Mouse (Mus musculus) megakaryocyte progenitor cell, adult 5-6 weeks (primary cell): ENCODE data around the gene Tomm6. TPM values are rescaled to one million over a fixed set of nuclear protein-coding genes. Genes with fewer than 3 reads are reported as not detected.
A peak's percentile ranks its signal among the peaks of the same experiment; 100 is the strongest.

Experiments used
- ATAC-seq: replicated peaks from 2 replicates; pipeline ENCODE4 v1.8.0; 2016; ENCODE audit warnings: mild to moderate bottlenecking, moderate TSS enrichment, inconsistent platforms; ENCODE audit not compliant: poor library complexity
- total RNA-seq, 2 experiments: library from RNA; stranded (forward) in 1 of 2; stranded (reverse) in 1 of 2; fragments of 157-497, 149-512 nt in 1 of 2; fragments of 200-1000 nt in 1 of 2; gene quantifications; 2 replicates each; pipeline versions ENCODE4 v1.2.3 to v1.2.4; 2015 to 2017

Gene Tomm6
- total RNA-seq (2015) = 194 and 226 TPM in 2 replicates
- 49.9 and 72.6 TPM in 2 replicates for total RNA-seq (2017)

DNA sequence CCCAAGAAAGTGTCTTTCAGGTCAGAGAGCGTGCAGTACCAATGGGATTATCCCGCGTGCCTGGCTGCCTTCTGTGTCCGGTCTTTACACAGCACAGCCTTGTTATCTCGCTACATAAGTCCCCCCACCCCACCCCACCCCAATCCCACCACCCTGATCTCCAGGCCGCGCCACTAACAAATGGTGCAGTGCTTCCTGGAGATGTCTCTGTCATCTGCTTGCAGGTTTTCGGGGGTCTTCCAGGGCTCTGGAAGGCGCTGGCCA is at the start of gene Tomm6:
TSS of gene Tomm6 (minus strand) at position 43 of the 264 bp plus-strand sequence.
- no peak for ATAC-seq

- ATAC-seq = peak; percentile 63
These were observed 49.3 kb upstream of the Tomm6 start for GRCm38 (mm10) chr17:47737271-47738065.

DNA sequence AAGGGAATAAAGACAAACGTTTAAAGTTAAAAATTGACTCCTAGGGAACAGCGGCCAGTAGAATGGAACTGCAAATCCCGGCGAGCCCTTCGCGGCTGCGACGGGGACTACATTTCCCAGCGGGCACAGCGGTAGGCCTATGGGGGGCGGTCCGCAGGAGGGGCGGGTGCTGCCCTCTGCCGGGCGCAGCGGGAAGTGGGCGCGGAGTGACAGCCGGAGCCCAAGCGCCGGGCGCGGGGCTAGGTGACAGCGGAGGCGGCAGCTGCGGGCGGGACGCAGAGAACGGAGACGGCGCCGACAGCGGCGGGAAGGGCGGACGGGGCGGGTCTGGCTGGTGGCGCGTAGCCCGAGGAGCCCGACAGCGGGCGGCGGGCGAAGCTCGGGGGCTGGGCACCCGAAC is 48.7 kb upstream of the Tomm6 start, which contains the start of gene Tfeb:
TSS of gene Tfeb (plus strand) at position 175 of the 400 bp plus-strand sequence.
- ATAC-seq = peak; percentile 91

DNA sequence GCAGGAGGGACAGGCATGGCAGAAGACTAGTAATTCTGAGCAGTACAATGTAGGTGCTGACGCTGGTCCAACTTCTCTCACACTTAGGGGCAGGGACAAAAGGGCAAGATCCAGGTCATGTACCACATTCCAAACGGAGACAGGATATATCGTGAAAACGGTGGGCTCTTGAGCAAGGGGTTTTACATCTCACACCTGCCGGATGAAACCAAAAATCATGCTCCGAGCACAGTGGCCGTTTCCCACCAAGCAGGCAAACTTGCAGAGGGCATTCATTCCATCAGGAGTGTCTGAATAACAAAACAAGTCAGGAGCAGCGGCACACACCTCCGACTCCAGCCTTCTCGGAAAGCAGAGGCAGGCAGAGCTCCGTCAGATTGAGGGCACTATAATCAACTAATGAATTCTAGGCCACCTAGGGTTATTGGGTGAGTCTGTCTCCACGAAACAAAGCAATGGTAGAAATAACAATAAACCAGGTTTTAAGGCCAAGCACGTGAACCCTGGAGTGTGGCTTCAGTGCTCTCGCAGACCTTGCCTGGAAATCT is 47.4 kb upstream of the Tomm6 start:
- no peak for ATAC-seq

DNA sequence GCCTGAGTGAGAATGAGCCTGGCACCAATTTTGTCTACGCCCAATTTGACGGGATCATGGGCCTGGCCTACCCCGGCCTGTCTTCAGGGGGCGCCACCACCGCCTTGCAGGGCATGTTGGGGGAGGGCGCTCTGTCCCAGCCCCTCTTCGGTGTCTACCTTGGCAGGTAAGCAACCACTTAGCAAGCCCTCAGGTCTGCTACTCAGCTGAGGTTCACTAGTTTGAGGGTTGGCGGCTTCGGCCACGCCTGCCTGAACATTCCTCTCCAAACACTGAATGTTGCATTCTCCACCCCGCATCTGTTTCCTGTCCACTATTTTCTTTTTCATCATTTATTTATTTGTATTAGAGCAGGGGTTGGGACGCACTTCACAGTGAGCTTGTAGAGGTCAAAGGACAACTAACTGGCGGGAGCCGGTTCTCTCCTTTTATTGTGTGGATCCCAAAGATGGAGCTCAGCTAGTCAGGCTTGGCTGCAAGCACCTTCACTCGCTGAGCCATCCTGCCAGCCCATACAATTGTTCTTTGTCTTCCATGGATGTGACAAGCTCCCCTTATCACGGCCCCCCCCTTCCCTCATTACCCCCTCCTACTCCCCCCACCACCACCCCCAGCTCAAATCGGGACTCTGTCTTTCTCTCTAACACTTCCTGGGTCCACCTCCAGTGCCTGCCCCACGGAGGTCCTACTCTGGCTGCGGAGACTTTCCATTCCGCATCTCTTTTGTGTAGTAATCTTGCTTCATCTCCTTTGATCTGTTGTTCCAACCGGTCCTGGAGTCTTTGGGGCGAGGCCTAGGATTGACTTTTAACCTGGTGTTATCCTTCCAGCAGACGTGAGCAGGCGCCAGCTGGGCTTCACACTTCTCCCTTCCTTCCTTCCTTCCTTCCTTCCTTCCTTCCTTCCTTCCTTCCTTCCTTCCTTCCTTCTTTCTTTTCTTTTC is 42.7 kb upstream of the Tomm6 start:
- ATAC-seq = no peak

DNA sequence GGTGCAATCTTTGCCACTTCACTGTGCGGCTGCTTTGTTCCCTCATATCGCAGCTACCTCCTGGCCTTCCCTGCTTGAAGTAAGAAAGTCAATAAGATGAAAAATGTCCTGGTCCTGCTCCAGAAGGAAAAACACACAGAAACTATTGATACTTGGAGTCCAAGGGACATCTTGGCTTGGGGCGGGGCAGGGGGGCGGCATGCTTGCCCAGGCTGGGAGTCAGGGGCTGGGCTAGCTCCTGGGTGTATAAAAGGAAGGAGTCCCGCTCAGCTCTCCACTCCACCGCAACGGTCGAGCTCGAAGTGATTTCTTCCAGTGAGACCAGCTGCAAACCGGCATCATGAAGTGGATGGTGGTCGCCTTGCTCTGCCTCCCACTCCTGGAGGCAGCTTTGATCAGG is 38.4 kb upstream of the Tomm6 start, which contains the start of gene Pgc:
TSS of gene Pgc (plus strand) at position 277 of the 400 bp plus-strand sequence.
- ATAC-seq = no peak

DNA sequence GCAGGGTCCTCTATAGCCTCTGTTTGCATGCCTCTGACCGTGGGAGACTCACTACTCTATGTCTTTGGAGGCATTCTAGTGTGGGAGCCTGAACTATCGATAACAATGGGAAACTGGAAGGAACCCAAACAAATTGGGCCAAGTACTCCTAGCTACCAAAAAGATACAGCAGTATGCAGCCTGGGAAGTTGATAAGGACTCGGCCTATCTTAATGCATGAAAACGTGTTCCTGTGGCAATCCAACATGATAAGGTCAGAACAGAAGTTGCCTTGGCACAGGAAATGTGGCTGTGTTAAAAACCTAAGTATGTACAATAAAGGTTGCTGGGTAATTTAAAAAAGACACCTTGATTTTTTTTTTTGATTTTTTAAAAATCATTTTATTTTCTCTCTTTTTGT is 33.0 kb upstream of the Tomm6 start:
- ATAC-seq = peak; percentile 79

DNA sequence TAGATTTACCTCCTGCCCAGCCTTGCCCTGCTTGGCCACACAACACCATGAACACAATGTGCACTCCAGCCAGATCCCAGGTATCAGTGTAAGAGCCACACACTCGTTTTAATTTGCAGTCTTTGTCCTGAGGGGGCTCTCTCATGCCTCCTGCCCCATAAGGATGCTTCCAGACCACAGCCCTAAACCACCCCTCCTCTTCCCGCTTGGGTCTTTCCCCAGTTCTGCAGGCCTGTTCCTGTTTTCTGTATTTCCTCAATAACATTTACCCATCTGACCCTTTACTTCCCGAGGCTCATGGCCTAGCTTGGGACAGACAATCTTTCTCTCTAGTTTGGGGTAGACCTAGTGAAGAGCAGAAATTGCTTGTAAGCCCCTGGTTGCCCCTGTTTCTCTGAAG is 26.9 kb upstream of the Tomm6 start:
- peak; percentile 72 for ATAC-seq

DNA sequence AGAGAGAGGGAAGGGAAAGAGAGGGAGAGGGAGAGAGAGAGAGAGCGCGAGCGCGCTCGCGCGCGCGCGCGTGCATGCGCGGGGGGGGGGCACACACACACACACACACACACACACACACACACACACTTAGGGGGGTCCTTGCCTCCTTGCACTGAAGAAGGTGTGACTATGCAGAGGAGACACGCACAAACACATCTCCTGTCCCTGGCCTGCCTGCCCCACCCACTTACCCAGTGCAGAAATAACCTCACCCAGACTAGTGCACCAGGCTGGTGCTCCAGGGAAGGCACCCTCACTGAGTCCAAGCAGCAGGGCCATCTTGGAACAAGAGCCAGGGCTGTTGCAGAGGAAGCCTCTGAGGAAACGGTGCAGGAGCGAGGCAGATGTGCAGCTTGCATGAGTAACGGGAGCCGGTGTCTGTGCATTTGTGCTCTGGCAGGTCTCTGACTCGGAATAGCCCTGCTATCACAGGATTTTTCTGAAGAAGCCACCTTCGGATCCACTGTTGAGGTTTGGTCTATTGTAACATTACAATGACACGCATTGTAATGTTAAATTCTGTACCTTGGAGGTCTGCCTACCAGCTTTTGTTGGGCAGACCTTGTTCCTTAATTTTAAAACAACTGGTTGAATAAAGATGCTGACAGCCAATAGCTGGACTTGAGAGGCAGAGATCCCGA is 24.8 kb upstream of the Tomm6 start:
- ATAC-seq = no peak

DNA sequence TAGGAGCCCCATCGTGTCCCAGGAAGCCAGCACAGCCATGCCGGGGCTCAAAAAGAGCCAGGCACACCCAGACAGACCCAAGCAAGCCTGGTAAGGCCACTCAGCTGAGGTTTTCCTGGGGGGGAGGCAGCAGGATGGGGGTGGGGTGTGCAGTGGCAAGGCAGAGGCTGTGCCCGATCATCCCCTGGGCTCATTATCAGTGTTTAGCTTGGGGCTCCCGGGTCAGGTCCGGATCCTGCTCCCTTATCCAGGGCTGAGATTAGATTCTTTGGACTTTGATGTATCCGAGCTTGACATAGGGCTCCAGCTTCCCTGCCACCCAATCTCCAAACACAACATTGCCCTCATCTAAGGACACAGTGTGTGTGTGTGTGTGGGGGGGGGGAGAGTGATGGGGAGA is 23.7 kb upstream of the Tomm6 start:
- no peak for ATAC-seq

GRCm38 (mm10) chr17:47710036-47710435 is 21.9 kb upstream of the Tomm6 start:
- ATAC-seq = no peak

GRCm38 (mm10) chr17:47708972-47709371 is 20.8 kb upstream of the Tomm6 start:
- no peak for ATAC-seq

DNA sequence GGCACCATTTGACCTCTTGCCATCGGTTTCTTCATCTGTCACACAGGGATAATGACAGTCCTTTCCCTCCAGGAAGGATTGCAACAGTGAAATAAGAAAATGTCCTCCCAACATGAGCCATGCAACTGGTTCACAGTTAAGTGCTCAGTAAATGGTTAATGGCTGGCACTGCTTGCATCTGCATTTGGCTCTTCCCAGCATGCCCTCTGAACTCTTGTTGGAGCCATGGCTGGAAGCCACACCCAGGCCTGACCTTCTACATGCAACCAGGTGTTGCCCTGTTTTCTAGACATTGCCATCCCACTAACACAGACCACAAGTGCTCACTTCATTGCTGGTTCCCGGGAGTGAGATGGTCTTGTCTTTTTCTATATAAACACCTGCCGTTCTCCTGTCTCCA is 19.8 kb upstream of the Tomm6 start:
- no peak for ATAC-seq

GRCm38 (mm10) chr17:47706196-47706595 is 18.0 kb upstream of the Tomm6 start:
- ATAC-seq = no peak

GRCm38 (mm10) chr17:47704692-47705091 is 16.5 kb upstream of the Tomm6 start:
- no peak for ATAC-seq

DNA sequence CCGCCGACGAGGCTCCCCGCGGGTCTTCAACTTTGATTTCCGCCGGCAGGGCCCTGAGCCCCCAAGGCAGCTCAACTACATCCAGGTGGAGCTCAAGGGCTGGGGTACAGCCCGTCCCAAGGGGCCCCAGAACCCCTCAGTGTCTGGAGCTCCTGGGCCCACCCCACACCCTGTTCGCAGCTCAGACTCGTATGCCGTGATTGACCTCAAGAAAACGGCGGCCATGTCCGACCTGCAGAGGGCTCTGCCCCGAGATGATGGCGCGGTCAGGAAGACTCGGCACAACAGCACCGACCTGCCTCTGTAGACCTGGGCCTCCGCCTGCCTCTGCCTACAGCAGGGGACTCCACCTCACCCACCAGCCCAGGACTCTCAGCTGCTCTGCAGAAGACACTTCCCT is 15.4 kb upstream of the Tomm6 start:
- no peak for ATAC-seq

DNA sequence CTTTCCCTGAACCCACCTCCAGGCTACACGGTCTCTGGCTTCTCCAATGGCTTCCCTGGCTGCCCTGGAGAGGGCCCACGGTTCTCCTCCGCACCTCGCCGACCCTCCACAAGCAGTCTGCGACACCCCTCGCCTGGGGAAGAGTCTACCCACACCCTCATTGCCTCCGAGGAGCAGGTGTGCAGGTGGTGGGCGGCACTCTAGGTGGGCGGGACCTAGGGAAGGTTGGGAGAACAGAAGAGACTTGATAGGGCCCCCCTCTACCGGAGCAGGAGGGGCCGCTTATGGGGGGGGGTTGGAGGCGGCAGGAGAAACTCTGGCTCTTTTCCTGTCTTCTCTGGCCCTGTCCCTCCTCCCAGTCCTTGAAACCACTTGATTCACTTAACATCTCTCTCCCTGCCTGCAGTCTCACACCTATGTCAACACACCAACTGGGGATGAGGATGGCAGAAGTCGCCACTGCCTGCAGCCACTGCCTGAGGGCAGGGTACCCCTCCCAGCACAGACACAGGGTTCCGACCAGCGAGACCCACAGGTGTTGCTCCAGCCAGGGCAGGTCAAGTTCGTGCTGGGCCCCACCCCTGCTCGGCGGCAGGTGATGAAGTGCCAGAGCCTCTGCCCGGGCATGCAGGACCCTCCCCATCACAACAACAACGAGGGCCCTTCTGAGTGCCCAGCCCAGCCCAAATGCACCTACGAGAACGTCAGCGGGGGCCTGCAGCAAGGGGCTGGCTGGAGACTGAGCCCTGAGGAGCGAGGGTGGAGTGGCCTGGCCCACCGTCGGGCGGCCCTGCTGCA is 14.6 kb upstream of the Tomm6 start:
- ATAC-seq = no peak

DNA sequence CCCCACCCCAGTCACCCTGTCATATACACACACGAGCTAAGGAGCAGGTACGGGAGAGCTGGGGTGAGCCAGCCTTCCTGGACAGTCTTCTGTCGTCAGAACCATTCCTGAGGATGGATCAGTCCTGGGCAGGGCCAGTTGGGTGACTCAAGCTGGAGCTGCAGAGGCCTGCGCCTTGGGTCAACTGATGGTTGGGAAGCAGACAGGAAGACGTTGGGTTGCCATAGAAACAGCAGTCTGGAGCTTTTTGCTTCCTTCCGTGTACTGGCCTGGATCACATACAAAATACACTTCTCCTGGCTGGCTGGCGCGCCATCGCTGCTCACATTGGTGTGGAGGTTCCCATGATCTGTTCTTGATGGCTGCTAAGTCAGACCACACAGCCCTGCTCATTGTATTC is 13.6 kb upstream of the Tomm6 start:
- no peak for ATAC-seq

DNA sequence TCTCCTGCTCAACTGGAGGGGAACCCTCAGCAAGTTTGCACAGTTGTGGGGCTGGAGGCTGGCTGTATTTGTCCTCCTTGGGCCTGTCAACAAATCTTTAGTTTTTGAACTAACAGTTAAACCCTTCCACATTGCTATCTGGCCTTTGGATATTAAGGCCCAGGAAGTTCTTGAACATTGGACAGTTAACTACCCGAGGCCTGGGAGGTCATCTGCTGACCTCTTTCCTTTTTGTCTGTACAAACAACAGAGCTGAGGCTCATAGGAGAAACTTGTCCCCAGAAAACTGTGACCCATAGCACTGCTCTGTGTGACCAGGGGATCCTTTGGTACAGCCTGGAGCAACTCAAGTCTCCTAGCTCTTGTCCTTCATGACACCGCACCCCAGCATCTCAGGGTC is 10.9 kb upstream of the Tomm6 start:
- ATAC-seq = no peak

DNA sequence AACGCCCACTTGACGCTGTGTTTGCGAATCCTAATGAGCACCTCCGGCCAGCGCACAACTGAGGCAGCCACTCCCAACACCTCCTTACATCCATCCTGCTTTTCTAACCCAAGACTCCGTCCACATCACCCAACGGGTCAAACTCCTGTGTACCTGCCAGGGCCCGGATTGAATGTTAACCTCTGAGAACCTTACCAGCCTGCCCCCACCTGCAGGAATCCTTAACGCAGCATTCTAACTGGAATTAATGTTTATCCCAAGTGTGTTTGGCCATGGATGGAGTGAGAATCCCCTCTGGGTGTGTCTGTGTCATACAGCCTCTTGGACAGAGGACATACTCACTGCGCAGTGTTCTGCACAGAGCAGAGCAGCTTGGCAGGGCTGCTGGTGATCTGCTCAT is 10.0 kb upstream of the Tomm6 start:
- ATAC-seq = no peak
